Mouse (Mus musculus): ENCODE data around the gene Gm13889. TPM values are rescaled to one million over a fixed set of nuclear protein-coding genes. Genes with fewer than 3 reads are reported as not detected.
A peak's percentile ranks its signal among the peaks of the same experiment; 100 is the strongest.

Gm13889 gene
- polyA plus RNA-seq, 1 experiment from 2014 or later: 5.8 TPM

GRCm38 (mm10) chr2:93913552-93913951, 43.4 kb downstream of the Gm13889 start:
- Histone ChIP-seq H3K27ac (ENCODE audit: low read length) (no peak overlapping the region), H3K36me3 (ENCODE audit: control insufficient read depth, insufficient read depth, low read length) (no peaks in the 10 kb centered on the region), H3K4me1 (ENCODE audit: control insufficient read depth, insufficient read depth, low read length) (no peaks in the 10 kb centered on the region; the same call in 1 of the 2 replicates), H3K9ac (ENCODE audit: low read depth, low read length) (no peak overlapping the region), H3K4me2 (ENCODE audit: low read length) (no peak overlapping the region), H3K9me3 (replicated peaks; ENCODE audit: control insufficient read depth, low read length, poor library complexity, severe bottlenecking) (no peaks in the 10 kb centered on the region), H3K27me3 (ENCODE audit: control insufficient read depth, insufficient read depth, low read depth, low read length) (no peaks in the 10 kb centered on the region), H3K4me3 (ENCODE audit: low read depth, low read length) (no peak overlapping the region)
- 94% methylated on average over 2 of the region's 2 CpGs for WGBS
- ATAC-seq: no peak

GRCm38 (mm10) chr2:93911942-93912341, 45.1 kb downstream of the Gm13889 start:
- H3K4me1 ChIP-seq (ENCODE audit: control insufficient read depth, insufficient read depth, low read length): peaks cover 11% of the 10 kb centered on the region
- no peak for ATAC-seq
- H3K9ac ChIP-seq (ENCODE audit: low read depth, low read length): no peak overlapping the region
- H3K4me2 ChIP-seq (ENCODE audit: low read length): no peak overlapping the region
- no peak overlapping the region for H3K4me3 ChIP-seq (ENCODE audit: low read depth, low read length)
- no peaks in the 10 kb centered on the region for H3K27me3 ChIP-seq (ENCODE audit: control insufficient read depth, insufficient read depth, low read depth, low read length)
- no peak overlapping the region for H3K27ac ChIP-seq (ENCODE audit: low read length)
- WGBS: 86% methylated on average over 10 of the region's 10 CpGs
- H3K9me3 ChIP-seq (replicated peaks; ENCODE audit: control insufficient read depth, low read length, poor library complexity, severe bottlenecking): no peaks in the 10 kb centered on the region
- H3K36me3 ChIP-seq (ENCODE audit: control insufficient read depth, insufficient read depth, low read length): no peaks in the 10 kb centered on the region

GRCm38 (mm10) chr2:93909716-93910115, 47.3 kb downstream of the Gm13889 start:
- no peak overlapping the region for H3K4me2 ChIP-seq (ENCODE audit: low read length)
- no peaks in the 10 kb centered on the region for H3K36me3 ChIP-seq (ENCODE audit: control insufficient read depth, insufficient read depth, low read length)
- WGBS: 70% methylated on average over 5 of the region's 5 CpGs
- no peaks in the 10 kb centered on the region for H3K9me3 ChIP-seq (replicated peaks; ENCODE audit: control insufficient read depth, low read length, poor library complexity, severe bottlenecking)
- H3K27ac ChIP-seq (ENCODE audit: low read length): no peak overlapping the region
- ATAC-seq: no peak
- H3K27me3 ChIP-seq (ENCODE audit: control insufficient read depth, insufficient read depth, low read depth, low read length): no peaks in the 10 kb centered on the region
- peaks cover 14% of the 10 kb centered on the region for H3K4me1 ChIP-seq (ENCODE audit: control insufficient read depth, insufficient read depth, low read length)
- no peak overlapping the region for H3K4me3 ChIP-seq (ENCODE audit: low read depth, low read length)
- H3K9ac ChIP-seq (ENCODE audit: low read depth, low read length): no peak overlapping the region

GRCm38 (mm10) chr2:93907519-93908294, 49.3 kb downstream of the Gm13889 start:
- H3K4me1 ChIP-seq (ENCODE audit: control insufficient read depth, insufficient read depth, low read length): peaks cover 14% of the 10 kb centered on the region
- 61% methylated on average over 9 of the region's 9 CpGs for WGBS
- H3K27ac ChIP-seq (ENCODE audit: low read length): peak overlapping the region; percentile 51; the same call in 1 of the 2 replicates
- H3K9ac ChIP-seq (ENCODE audit: low read depth, low read length): no peak overlapping the region
- peak; percentile 49 for ATAC-seq
- no peaks in the 10 kb centered on the region for H3K9me3 ChIP-seq (replicated peaks; ENCODE audit: control insufficient read depth, low read length, poor library complexity, severe bottlenecking)
- H3K4me3 ChIP-seq (ENCODE audit: low read depth, low read length): no peak overlapping the region
- H3K4me2 ChIP-seq (ENCODE audit: low read length): no peak overlapping the region
- H3K36me3 ChIP-seq (ENCODE audit: control insufficient read depth, insufficient read depth, low read length): no peaks in the 10 kb centered on the region
- H3K27me3 ChIP-seq (ENCODE audit: control insufficient read depth, insufficient read depth, low read depth, low read length): no peaks in the 10 kb centered on the region

GRCm38 (mm10) chr2:93906316-93906715, 50.7 kb downstream of the Gm13889 start:
- H3K27me3 ChIP-seq (ENCODE audit: control insufficient read depth, insufficient read depth, low read depth, low read length): no peaks in the 10 kb centered on the region
- no peak overlapping the region for H3K4me2 ChIP-seq (ENCODE audit: low read length)
- no peaks in the 10 kb centered on the region for H3K36me3 ChIP-seq (ENCODE audit: control insufficient read depth, insufficient read depth, low read length)
- peaks cover 14% of the 10 kb centered on the region for H3K4me1 ChIP-seq (ENCODE audit: control insufficient read depth, insufficient read depth, low read length)
- WGBS: 29% methylated on average over 4 of the region's 4 CpGs
- no peak overlapping the region for H3K4me3 ChIP-seq (ENCODE audit: low read depth, low read length)
- no peaks in the 10 kb centered on the region for H3K9me3 ChIP-seq (replicated peaks; ENCODE audit: control insufficient read depth, low read length, poor library complexity, severe bottlenecking)
- no peak overlapping the region; the same call in 1 of the 2 replicates for H3K27ac ChIP-seq (ENCODE audit: low read length)
- no peak overlapping the region for H3K9ac ChIP-seq (ENCODE audit: low read depth, low read length)
- no peak for ATAC-seq

Other genes starting within 250 kb of the Gm13889 start
- 71.3 and 74.9 TPM in 2 replicates for gene Ext2, start 134.6 kb downstream of the Gm13889 start, polyA plus RNA-seq (2015; fragmentation: Nextera tagmentation; extraction: Ambion mirVana)
- 4.3 and 4.5 TPM in 2 replicates for gene Accs, start 107.3 kb downstream of the Gm13889 start, polyA plus RNA-seq (2015; fragmentation: Nextera tagmentation; extraction: Ambion mirVana)
- gene Accsl, start 88.0 kb downstream of the Gm13889 start, polyA plus RNA-seq (2015; fragmentation: Nextera tagmentation; extraction: Ambion mirVana): 0.21 TPM in 1 of 2 replicates, not detected in the other
- not detected in 2 replicates for gene Gm27027, start 39.2 kb upstream of the Gm13889 start, polyA plus RNA-seq (2015; fragmentation: Nextera tagmentation; extraction: Ambion mirVana)
- gene Alkbh3, start 53.6 kb upstream of the Gm13889 start, polyA plus RNA-seq (2015; fragmentation: Nextera tagmentation; extraction: Ambion mirVana): 46.2 and 46.4 TPM in 2 replicates
- gene Hsd17b12, start 200.8 kb upstream of the Gm13889 start, polyA plus RNA-seq (2015; fragmentation: Nextera tagmentation; extraction: Ambion mirVana): 150 and 151 TPM in 2 replicates